Mouse (Mus musculus) liver, embryonic 12.5 days (tissue): ENCODE measurements around the gene Oat. TPM values are rescaled to one million over a fixed set of nuclear protein-coding genes. Genes with fewer than 3 reads are reported as not detected.
A peak's percentile ranks its signal among the peaks of the same experiment; 100 is the strongest.

Experiments
- ATAC-seq: fragments of 200-750 bp; cut with Nextera tagmentation; 2 replicates; pipeline ENCODE4 v1.8.0; 2017; ENCODE audit warnings: moderate number of reproducible peaks, mild to moderate bottlenecking, moderate library complexity
- H3K27ac ChIP-seq: fragments of 300-500 bp; sonication (generic); 2 replicates; pipeline ENCODE4 v1.5.1; 2016; ENCODE audit warnings: mild to moderate bottlenecking
- H3K27me3 ChIP-seq: fragments of 300-500 bp; sonication (generic); replicated peaks from 2 replicates; pipeline ENCODE4 v1.6.1; 2016; ENCODE audit warnings: mild to moderate bottlenecking, moderate library complexity
- H3K36me3 ChIP-seq: fragments of 300-500 bp; sonication (generic); 2 replicates; pipeline ENCODE4 v1.6.1; 2016; ENCODE audit warnings: mild to moderate bottlenecking, moderate library complexity
- H3K4me1 ChIP-seq: fragments of 300-500 bp; sonication (generic); 2 replicates; pipeline ENCODE4 v1.6.1; 2016
- H3K4me2 ChIP-seq: fragments of 300-500 bp; sonication (generic); 2 replicates; pipeline ENCODE4 v1.6.1; 2016; ENCODE audit warnings: mild to moderate bottlenecking, moderate library complexity
- H3K4me3 ChIP-seq: fragments of 300-500 bp; sonication (generic); 2 replicates; pipeline ENCODE4 v1.5.1; 2016; ENCODE audit warnings: mild to moderate bottlenecking, moderate library complexity
- H3K9ac ChIP-seq: fragments of 300-500 bp; sonication (generic); 2 replicates; pipeline ENCODE4 v1.6.1; 2016; ENCODE audit warnings: mild to moderate bottlenecking, moderate library complexity
- H3K9me3 ChIP-seq: fragments of 300-500 bp; sonication (generic); replicated peaks from 2 replicates; pipeline ENCODE4 v1.6.1; 2016; ENCODE audit warnings: mild to moderate bottlenecking, moderate library complexity
- WGBS: fragments of 180-500 bp; shearing (Covaris S2); methylation state at CpG from one replicate; pipeline ENCODE4 v1.1.7; 2016; ENCODE audit not compliant: insufficient replicate concordance; 5-methylcytosine and 5-hydroxymethylcytosine counted together
- polyA plus RNA-seq: library from polyadenylated mRNA; unstranded; fragments of >200 nt; fragmentation: Nextera tagmentation; extraction: Ambion mirVana; gene quantifications from 2 replicates; pipeline ENCODE4 v1.2.1, GENCODE M21; 2016

The Oat gene
- 94.4 and 96.9 TPM in 2 replicates for polyA plus RNA-seq

DNA sequence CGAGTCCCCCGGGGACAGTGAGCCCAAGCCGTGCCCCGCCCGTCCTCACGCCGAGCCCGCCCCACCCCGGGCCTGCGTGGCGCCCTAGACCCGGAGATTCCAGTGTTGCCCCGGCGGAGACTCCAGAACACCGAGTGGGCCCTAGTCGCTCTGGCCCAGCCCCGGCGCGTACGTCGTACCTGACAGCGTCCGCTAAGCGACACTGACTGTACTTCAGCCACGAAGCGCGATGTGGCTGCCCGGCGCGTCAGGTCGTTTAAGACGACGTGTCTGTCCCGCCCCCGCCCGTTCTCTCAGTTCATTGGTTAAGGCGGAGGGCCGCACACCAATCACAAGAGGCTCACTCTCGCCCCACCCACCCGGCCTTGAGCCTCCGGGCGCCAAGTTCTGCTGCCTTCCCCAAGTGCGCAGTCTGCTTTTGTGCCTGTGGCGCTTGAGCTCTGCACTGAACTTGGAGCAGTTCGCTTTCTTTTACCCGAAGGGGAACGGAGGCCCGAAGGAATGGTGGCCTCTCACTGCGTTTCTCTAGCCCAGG, at the start of gene Oat:
TSS of gene Oat (minus strand) at position 283 of the 535 bp plus-strand sequence.
- Histone ChIP-seq H3K4me1 (peaks cover 51% of the 10 kb centered on the region), H3K27ac (peak within 1 kb of the TSS; percentile 95), H3K9ac (peak within 1 kb of the TSS; percentile 87), H3K9me3 (no peaks in the 10 kb centered on the region), H3K36me3 (no peaks in the 10 kb centered on the region), H3K4me2 (peak within 1 kb of the TSS; percentile 88), H3K4me3 (peak within 1 kb of the TSS; percentile 85), H3K27me3 (peaks cover 24% of the 10 kb centered on the region)
- ATAC-seq = peak; percentile 96
- under 1% methylated on average over 49 of the region's 49 CpGs for WGBS

DNA sequence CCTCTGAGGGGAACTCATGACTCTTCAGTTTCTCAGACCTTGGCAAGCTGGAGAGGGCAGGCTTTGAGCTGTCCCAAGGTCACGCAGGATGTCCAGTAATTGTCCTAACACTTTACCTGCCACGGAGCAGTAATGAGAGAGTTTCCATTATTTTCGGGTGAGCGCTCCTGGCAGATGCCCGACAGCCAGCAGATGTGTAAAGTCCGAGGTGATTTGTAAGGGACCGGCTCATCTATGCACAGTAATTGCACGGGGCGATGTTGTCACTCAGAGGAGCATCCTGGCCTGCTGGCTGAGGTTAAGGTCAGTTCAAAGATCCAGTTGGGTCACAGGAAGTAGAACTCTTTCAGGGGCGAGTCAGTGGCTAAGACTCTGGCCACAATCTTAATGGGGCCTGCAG, 48.0 kb upstream of the Oat start:
- Histone ChIP-seq H3K36me3 (no peaks in the 10 kb centered on the region), H3K4me3 (no peak overlapping the region), H3K4me1 (no peaks in the 10 kb centered on the region), H3K9ac (no peak overlapping the region), H3K9me3 (no peaks in the 10 kb centered on the region), H3K4me2 (no peak overlapping the region), H3K27me3 (peaks cover 4% of the 10 kb centered on the region; the same call in 1 of the 2 replicates), H3K27ac (no peak overlapping the region)
- ATAC-seq = no peak
- 70% methylated on average over 10 of the region's 10 CpGs for WGBS

DNA sequence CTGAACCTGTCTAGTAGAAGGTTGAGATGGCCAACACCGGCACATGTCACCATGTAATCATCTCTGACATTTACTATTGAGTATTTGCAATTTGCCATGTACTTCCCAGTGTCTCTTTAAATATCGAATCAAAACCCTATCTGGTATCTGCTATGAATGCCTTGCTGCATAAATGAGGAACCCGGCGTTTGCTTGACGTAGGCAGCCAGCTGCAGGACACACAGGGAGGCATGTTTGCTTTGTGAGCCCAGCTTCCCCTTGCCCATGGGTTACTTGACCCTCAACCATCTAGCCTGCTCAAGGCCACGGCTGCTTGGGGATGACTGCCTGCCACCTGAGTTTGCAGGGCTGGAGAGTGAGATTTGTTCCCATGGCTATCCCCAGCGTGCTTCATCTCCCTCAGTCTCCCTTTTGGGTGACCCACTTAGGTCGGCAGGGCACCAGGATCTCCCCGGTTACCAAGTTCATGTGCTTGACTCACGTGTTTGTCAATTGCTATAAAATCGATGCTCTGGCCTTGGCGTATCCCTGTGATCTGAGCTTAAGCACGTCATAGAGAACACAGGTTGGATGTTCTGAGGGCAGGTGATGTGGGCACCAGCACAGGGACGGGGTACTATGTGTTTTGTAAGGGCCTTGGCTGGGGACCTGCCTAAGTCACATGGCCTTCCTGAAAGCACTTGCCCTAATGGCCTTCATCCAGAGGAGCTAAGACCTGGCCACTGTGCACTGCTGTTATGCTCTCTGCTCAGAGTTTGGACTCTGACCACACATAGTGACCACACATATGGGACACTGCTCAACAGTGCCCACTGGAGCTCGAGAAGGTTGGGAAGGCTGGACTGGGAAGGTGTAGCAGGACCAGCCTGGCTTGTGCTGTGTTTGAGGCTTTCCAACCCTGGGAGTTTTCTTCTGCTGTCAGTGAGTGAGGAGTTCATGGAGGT, 44.0 kb upstream of the Oat start:
- Histone ChIP-seq H3K27me3 (no peaks in the 10 kb centered on the region; the same call in 1 of the 2 replicates), H3K27ac (no peak overlapping the region), H3K36me3 (no peaks in the 10 kb centered on the region), H3K4me1 (0 out of 2 replicates have a peak, but pooled peaks cover 4% of the 10 kb centered on the region), H3K9me3 (no peaks in the 10 kb centered on the region), H3K4me2 (no peak overlapping the region), H3K4me3 (no peak overlapping the region), H3K9ac (no peak overlapping the region)
- WGBS = 72% methylated on average over 15 of the region's 15 CpGs
- no peak for ATAC-seq

DNA sequence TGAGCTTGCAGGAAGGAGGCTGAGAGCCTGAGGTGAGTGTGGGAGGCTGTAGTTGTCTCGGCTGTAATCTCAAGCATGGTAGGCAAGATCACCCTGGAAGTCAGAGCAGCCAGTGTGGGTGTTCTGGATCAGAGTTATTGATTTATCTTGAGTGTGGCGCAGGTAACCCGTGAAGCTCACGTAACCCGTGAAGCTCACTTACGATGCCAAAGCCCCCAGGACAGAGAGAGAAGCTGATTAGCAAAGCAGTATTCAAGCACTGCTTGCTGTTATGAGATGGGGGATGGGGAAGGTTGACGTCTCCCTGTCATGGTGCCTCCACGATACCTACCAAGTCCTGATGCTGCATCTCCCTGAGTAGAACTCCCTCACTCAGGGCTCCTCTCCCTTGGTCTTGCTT, 43.4 kb upstream of the Oat start:
- no peaks in the 10 kb centered on the region for H3K36me3 ChIP-seq
- 71% methylated on average over 8 of the region's 8 CpGs for WGBS
- ATAC-seq = no peak
- H3K4me3 ChIP-seq = no peak overlapping the region
- H3K4me1 ChIP-seq = 0 out of 2 replicates have a peak, but pooled peaks cover 6% of the 10 kb centered on the region
- no peaks in the 10 kb centered on the region for H3K9me3 ChIP-seq
- H3K27ac ChIP-seq = no peak overlapping the region
- no peaks in the 10 kb centered on the region; the same call in 1 of the 2 replicates for H3K27me3 ChIP-seq
- no peak overlapping the region for H3K4me2 ChIP-seq
- H3K9ac ChIP-seq = no peak overlapping the region

DNA sequence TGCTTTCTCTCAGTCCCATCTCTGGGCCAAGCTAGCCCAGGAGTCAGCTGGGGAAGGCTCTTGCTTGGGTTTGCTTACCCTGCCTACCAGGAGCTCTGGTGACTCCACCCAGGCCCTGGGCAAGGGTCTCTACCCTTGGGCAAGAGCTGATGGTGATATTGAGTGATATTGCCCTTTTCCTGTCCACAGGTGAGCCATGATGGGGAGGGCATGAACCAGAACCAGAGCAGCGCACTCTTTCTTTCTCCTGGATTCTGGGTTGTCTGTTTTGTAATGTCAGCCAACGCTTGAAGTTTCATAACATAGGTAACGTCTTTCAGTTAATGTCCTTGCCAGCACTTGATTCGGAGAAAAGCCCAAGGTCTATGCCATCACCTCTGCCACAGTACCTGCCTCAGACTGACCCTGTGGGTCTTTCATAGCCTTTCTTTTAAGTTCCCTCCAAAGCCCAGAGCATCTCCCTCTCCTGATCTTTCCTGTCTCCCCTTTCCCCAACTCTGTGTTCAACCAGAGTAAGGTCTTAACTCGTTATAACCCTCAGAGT, 40.9 kb upstream of the Oat start:
- WGBS = 68% methylated on average over 5 of the region's 5 CpGs
- no peak overlapping the region for H3K4me3 ChIP-seq
- H3K36me3 ChIP-seq = no peaks in the 10 kb centered on the region
- H3K9ac ChIP-seq = no peak overlapping the region
- H3K4me2 ChIP-seq = no peak overlapping the region
- H3K4me1 ChIP-seq = peaks cover 16% of the 10 kb centered on the region; the same call in 1 of the 2 replicates
- no peak overlapping the region for H3K27ac ChIP-seq
- H3K27me3 ChIP-seq = no peaks in the 10 kb centered on the region
- H3K9me3 ChIP-seq = no peaks in the 10 kb centered on the region
- ATAC-seq = no peak

DNA sequence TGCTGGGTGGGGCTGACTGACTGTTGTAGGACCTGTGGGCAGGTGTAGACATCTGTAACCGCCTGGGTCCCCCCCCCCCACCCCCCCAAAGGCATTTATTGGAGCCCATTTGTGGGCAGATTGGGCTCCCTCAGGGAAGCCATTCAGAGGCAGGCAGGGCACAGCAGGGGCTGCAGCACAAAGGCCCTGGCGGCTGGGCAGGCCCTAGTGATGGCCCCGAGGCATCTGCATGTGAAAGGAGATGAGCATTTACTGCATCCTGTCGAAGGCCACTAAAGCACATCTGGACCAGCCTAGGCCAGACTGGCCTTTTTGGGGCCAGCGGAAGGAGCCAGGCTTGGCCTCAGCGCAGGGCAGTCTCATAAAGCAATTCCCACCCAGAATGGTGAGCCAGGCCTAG, 40.2 kb upstream of the Oat start:
- Histone ChIP-seq H3K4me1 (peaks cover 22% of the 10 kb centered on the region), H3K4me3 (no peak overlapping the region), H3K36me3 (no peaks in the 10 kb centered on the region), H3K9ac (no peak overlapping the region), H3K27ac (no peak overlapping the region), H3K9me3 (no peaks in the 10 kb centered on the region), H3K27me3 (no peaks in the 10 kb centered on the region), H3K4me2 (no peak overlapping the region)
- ATAC-seq = no peak
- 62% methylated on average over 6 of the region's 6 CpGs for WGBS

DNA sequence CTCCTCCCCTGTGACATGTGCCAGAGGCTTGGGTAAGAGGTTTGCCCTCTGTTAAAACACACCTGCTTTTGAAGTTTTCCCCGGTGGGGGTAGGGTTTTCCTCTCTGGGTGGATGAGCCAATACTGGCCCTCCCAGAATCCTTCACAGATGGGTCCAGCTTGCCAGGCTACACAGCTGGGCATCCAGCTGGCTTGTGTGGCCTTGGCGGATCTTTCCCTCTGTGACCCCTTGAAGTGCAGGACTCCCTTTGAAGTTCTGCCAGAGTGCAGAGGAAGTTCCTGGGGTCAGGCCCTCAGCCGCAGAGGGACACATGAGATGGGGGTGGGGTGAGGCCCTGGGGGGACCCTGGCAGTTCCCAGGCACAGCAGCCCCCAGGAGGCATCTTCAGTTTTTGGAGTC, 39.1 kb upstream of the Oat start:
- no peak overlapping the region for H3K27ac ChIP-seq
- no peak for ATAC-seq
- H3K4me1 ChIP-seq = peaks cover 33% of the 10 kb centered on the region
- WGBS = 38% methylated on average over 3 of the region's 3 CpGs
- no peak overlapping the region for H3K4me3 ChIP-seq
- no peaks in the 10 kb centered on the region for H3K36me3 ChIP-seq
- H3K4me2 ChIP-seq = no peak overlapping the region
- H3K9ac ChIP-seq = no peak overlapping the region
- no peaks in the 10 kb centered on the region for H3K27me3 ChIP-seq
- no peaks in the 10 kb centered on the region for H3K9me3 ChIP-seq

DNA sequence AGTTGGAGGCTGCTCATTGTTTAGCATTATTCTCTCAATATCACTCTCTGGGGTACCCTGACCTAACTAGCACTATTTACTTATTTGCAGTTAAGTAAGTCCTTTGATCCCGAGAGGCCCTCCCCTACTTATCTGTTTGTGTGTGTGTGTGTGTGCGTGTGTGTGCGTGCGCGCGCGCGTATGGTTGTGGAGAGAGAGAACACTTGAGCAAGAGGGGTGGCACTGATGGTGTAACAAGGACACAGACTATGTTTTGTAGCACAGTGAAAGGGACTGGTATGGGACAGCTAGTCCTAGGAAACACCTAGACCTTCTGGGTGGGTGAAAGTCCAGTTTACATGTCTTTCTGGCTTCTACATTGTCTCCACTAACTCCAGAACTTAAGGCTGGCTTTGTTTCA, 35.3 kb upstream of the Oat start:
- Histone ChIP-seq H3K9ac (no peak overlapping the region), H3K27ac (no peak overlapping the region), H3K4me3 (no peak overlapping the region), H3K27me3 (peaks cover 13% of the 10 kb centered on the region), H3K9me3 (no peaks in the 10 kb centered on the region), H3K4me2 (no peak overlapping the region; the same call in 1 of the 2 replicates), H3K4me1 (peaks cover 40% of the 10 kb centered on the region), H3K36me3 (no peaks in the 10 kb centered on the region)
- 75% methylated on average over 8 of the region's 8 CpGs for WGBS
- ATAC-seq = no peak

DNA sequence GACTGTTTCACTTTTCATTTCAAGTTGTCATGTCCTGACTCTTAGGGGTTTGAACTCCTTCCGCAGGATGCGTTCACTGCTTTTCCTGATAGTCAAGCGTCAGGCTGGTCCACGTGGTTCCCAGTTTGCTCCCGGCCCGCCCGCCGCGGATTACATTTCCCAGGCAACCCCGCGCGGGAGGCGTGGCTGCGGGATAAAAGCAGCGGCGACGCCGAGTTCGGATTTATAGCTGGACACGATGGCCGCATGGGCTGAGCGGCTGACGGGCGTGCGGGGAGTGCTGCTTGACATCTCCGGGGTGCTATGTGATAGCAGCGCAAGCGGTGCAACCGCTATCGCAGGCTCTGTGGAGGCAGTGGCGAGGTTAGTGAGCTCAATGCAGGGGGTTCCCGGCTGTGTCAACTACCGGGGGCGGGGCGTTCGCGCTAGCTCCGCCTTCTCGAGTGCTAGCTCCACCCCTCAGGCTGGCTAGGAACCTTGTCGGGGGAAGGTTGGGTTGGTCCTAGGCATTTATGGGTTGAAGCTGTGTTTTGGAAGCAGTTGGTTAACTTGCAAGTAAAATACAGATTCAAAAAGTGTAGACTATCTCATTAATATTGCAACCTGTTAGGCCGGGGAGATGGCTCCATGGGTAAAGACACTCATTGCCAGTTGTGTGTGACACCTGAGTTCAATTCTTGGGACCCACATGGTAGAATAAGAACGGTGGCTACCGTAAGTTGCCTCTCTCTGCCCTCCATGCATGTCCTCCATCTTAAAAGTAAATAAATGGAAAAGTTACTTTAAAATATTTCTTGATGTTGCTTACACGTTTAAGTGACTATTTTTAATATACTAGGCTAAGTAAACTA, 34.5 kb upstream of the Oat start, which contains the start of gene Lhpp:
TSS of gene Lhpp (plus strand) at position 171 of the 851 bp plus-strand sequence.
- Histone ChIP-seq H3K36me3 (no peaks in the 10 kb centered on the region), H3K9ac (peak within 1 kb of the TSS; percentile 53), H3K4me3 (peak within 1 kb of the TSS; percentile 65), H3K27me3 (peaks cover 21% of the 10 kb centered on the region), H3K9me3 (no peaks in the 10 kb centered on the region), H3K4me2 (peak within 1 kb of the TSS; percentile 84), H3K27ac (no peak within 1 kb of the TSS), H3K4me1 (peaks cover 40% of the 10 kb centered on the region)
- 7% methylated on average over 44 of the region's 44 CpGs for WGBS
- ATAC-seq = peak; percentile 91

DNA sequence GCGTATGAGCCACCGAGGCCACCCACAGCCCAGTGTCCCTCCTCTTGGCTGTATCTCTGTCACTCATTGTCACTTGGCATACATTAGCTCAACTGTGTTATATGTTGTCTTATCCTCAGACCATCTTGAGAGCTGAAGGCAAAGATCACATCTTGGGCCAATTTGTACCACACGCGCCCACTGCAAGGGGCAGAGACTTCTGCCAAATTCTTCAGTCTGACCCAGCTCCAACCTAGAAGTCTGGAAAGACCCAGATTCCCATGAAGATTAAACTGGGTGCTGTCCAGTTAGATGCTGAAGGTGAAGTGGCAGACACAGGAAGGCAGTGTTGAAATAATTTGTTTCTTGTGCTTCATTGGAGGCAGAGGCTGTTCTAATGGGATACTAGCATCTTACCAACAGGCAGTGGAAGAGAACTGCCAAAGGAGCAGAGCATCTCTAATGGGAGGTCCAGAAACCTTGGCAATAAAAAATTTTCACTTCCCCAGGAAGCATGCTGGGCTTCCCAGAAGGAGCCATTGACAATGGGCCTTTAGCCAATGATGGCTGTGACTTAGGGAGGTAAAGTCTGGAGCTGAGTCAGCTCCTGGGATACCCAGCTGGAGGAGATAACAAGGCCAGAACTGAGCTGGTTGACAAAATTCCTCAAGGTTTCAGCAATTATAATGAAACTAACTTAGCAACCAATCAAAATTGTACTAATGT, 32.3 kb upstream of the Oat start:
- Histone ChIP-seq H3K4me2 (no peak overlapping the region), H3K27ac (no peak overlapping the region), H3K4me3 (no peak overlapping the region), H3K36me3 (no peaks in the 10 kb centered on the region), H3K27me3 (peaks cover 43% of the 10 kb centered on the region), H3K9me3 (no peaks in the 10 kb centered on the region), H3K4me1 (peaks cover 30% of the 10 kb centered on the region), H3K9ac (no peak overlapping the region)
- no peak for ATAC-seq
- 84% methylated on average over 4 of the region's 4 CpGs for WGBS

DNA sequence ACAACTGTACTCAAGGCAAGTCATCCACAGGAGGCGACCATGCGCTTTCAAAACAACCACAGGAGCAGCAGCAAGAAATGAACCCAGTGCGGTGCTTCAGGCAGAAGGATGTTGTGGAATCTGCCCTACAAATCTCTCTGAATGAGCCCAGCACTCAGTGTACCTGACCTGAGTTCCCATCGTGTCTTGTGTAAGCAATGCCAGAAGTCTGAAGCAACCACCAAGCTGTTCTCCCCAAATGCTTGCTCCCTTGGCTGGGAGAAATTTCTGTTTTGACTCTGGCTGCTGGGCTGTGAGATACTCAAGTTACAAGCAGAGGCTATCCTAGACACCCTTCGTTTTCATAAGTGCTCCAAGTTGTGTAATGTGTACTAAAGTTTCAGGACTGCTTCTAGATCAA, 29.5 kb upstream of the Oat start:
- Histone ChIP-seq H3K4me3 (no peak overlapping the region), H3K9ac (no peak overlapping the region), H3K27ac (no peak overlapping the region), H3K9me3 (no peaks in the 10 kb centered on the region), H3K4me1 (peaks cover 20% of the 10 kb centered on the region), H3K36me3 (no peaks in the 10 kb centered on the region), H3K27me3 (peaks cover 70% of the 10 kb centered on the region), H3K4me2 (no peak overlapping the region)
- no peak for ATAC-seq
- 52% methylated on average over 5 of the region's 5 CpGs for WGBS
